Mouse (Mus musculus): Measurements from ENCODE around the gene Plg.
A peak's percentile ranks its signal among the peaks of the same experiment; 100 is the strongest.

DNA sequence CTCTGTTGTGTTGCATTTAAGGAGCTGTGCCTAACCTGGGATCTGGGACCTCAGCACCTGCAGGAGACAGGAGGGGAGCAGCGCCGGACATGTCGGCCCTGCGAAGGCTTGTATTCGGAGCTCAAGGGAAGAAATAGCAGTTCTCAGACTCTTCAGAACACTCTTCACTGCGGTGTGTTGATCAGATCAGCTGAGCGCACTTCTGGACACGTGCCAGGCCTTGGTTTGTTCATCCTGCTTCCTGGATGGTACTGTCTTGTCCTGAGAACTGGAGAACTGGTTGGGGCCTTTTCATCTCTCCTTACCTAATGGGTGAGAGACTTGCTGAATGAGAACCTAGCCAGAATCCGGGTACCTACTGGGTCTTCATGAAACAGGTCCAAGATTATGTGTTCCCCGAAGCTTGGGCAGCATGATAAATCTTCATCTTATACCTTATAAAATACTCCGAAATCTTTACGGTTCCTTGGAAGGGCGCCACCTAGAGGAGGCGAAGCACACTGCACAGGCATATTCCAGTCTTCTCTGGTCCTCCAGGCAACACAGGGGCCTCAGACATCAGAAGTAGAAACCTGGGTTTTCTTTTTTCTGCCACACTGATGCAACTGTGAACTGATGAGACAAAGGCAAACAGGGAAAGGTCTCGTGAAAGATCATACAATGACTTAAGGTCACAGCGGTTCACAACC is 42.6 kb downstream of the Plg start:
- TF ChIP-seq POLR2A (IDR thresholded peaks at IDR 0.05; ENCODE audit: extremely low read depth, insufficient read depth, low read length) (no peak), CTCF (IDR thresholded peaks at IDR 0.05; ENCODE audit: low read depth, low read length) (peak; percentile 52; the same call in 1 of the 2 replicates)
